Mouse (Mus musculus): Measurements from ENCODE around the gene Nfyb. TPM values are rescaled to one million over a fixed set of nuclear protein-coding genes. Genes with fewer than 3 reads are reported as not detected.
A peak's percentile ranks its signal among the peaks of the same experiment; 100 is the strongest.

Nfyb gene
- 35.9 and 38.5 TPM in 2 replicates for polyA plus RNA-seq (2015; fragmentation: Nextera tagmentation; extraction: Ambion mirVana)

GRCm38 (mm10) chr10:82763840-82764631 lies at the start of gene Nfyb:
Gene Nfyb, minus strand, starts transcription at chr10:82764144.
- ATAC-seq (ENCODE audit: low FRiP score): peak; percentile 95
- Histone ChIP-seq H3K9ac (replicated peaks) (peak within 1 kb of the TSS; percentile 97), H3K27me3 (replicated peaks) (no peaks in the 10 kb centered on the region), H3K9me3 (replicated peaks) (no peaks in the 10 kb centered on the region), H3K4me1 (peaks cover 40% of the 10 kb centered on the region), H3K4me3 (replicated peaks) (peak within 1 kb of the TSS; percentile 87), H3K4me2 (peak within 1 kb of the TSS; percentile 79), H3K27ac (replicated peaks) (peak within 1 kb of the TSS; percentile 99), H3K36me3 (peaks cover 11% of the 10 kb centered on the region; the same call in 1 of the 2 replicates)
- 1% methylated on average over 61 of the region's 68 CpGs for WGBS

GRCm38 (mm10) chr10:82811855-82812431 lies 48.0 kb upstream of the Nfyb start:
- Histone ChIP-seq H3K4me2 (peak overlapping the region; percentile 80), H3K27ac (replicated peaks) (no peak overlapping the region), H3K9me3 (replicated peaks) (no peaks in the 10 kb centered on the region), H3K4me3 (replicated peaks) (peak overlapping the region; percentile 51), H3K9ac (replicated peaks) (peak overlapping the region; percentile 41), H3K4me1 (peaks cover 11% of the 10 kb centered on the region; the same call in 1 of the 2 replicates), H3K36me3 (no peaks in the 10 kb centered on the region), H3K27me3 (replicated peaks) (no peaks in the 10 kb centered on the region)
- WGBS: 6% methylated on average over 37 of the region's 52 CpGs
- ATAC-seq (ENCODE audit: low FRiP score): peak; percentile 85

- H3K4me1 ChIP-seq: peaks cover 7% of the 10 kb centered on the region; the same call in 1 of the 2 replicates
- no peak for ATAC-seq (ENCODE audit: low FRiP score)
- H3K9ac ChIP-seq (replicated peaks): no peak overlapping the region
- no peak overlapping the region for H3K4me3 ChIP-seq (replicated peaks)
- H3K36me3 ChIP-seq: no peaks in the 10 kb centered on the region
- H3K27ac ChIP-seq (replicated peaks): no peak overlapping the region
- no peaks in the 10 kb centered on the region for H3K9me3 ChIP-seq (replicated peaks)
- H3K4me2 ChIP-seq: no peak overlapping the region
- H3K27me3 ChIP-seq (replicated peaks): no peaks in the 10 kb centered on the region
- 12% methylated on average over 3 of the region's 3 CpGs for WGBS
These were observed 45.4 kb upstream of the Nfyb start for GRCm38 (mm10) chr10:82809352-82809751.

- no peaks in the 10 kb centered on the region for H3K36me3 ChIP-seq
- ATAC-seq (ENCODE audit: low FRiP score): no peak
- no peaks in the 10 kb centered on the region for H3K27me3 ChIP-seq (replicated peaks)
- H3K9me3 ChIP-seq (replicated peaks): no peaks in the 10 kb centered on the region
- no peak overlapping the region for H3K27ac ChIP-seq (replicated peaks)
- 78% methylated on average over 8 of the region's 8 CpGs for WGBS
- H3K4me1 ChIP-seq: 0 out of 2 replicates have a peak, but pooled peaks cover 2% of the 10 kb centered on the region
- H3K4me2 ChIP-seq: no peak overlapping the region
- H3K9ac ChIP-seq (replicated peaks): no peak overlapping the region
- no peak overlapping the region for H3K4me3 ChIP-seq (replicated peaks)
These were observed 44.9 kb upstream of the Nfyb start for GRCm38 (mm10) chr10:82808891-82809290.

- Histone ChIP-seq H3K27ac (replicated peaks) (no peak overlapping the region), H3K36me3 (no peaks in the 10 kb centered on the region), H3K4me1 (0 out of 2 replicates have a peak, but pooled peaks cover 2% of the 10 kb centered on the region), H3K9ac (replicated peaks) (no peak overlapping the region), H3K27me3 (replicated peaks) (no peaks in the 10 kb centered on the region), H3K9me3 (replicated peaks) (no peaks in the 10 kb centered on the region), H3K4me3 (replicated peaks) (no peak overlapping the region), H3K4me2 (no peak overlapping the region)
- no peak for ATAC-seq (ENCODE audit: low FRiP score)
- WGBS: 57% methylated on average over 6 of the region's 6 CpGs
These were observed 44.2 kb upstream of the Nfyb start for GRCm38 (mm10) chr10:82808155-82808554.

GRCm38 (mm10) chr10:82807238-82807637 lies 43.3 kb upstream of the Nfyb start:
- no peak overlapping the region for H3K4me2 ChIP-seq
- no peaks in the 10 kb centered on the region for H3K36me3 ChIP-seq
- no peak overlapping the region for H3K9ac ChIP-seq (replicated peaks)
- no peaks in the 10 kb centered on the region for H3K9me3 ChIP-seq (replicated peaks)
- ATAC-seq (ENCODE audit: low FRiP score): no peak
- H3K27me3 ChIP-seq (replicated peaks): no peaks in the 10 kb centered on the region
- H3K27ac ChIP-seq (replicated peaks): no peak overlapping the region
- H3K4me3 ChIP-seq (replicated peaks): no peak overlapping the region
- 0 out of 2 replicates have a peak, but pooled peaks cover 2% of the 10 kb centered on the region for H3K4me1 ChIP-seq
- 68% methylated on average over 7 of the region's 7 CpGs for WGBS

- Histone ChIP-seq H3K27ac (replicated peaks) (no peak overlapping the region), H3K9ac (replicated peaks) (no peak overlapping the region), H3K4me3 (replicated peaks) (no peak overlapping the region), H3K4me1 (no peaks in the 10 kb centered on the region), H3K27me3 (replicated peaks) (no peaks in the 10 kb centered on the region), H3K9me3 (replicated peaks) (no peaks in the 10 kb centered on the region), H3K36me3 (no peaks in the 10 kb centered on the region), H3K4me2 (no peak overlapping the region)
- WGBS: 86% methylated on average over 8 of the region's 8 CpGs
- ATAC-seq (ENCODE audit: low FRiP score): no peak
These were observed 42.5 kb upstream of the Nfyb start for GRCm38 (mm10) chr10:82806414-82806813.

- 83% methylated on average over 6 of the region's 6 CpGs for WGBS
- H3K9ac ChIP-seq (replicated peaks): no peak overlapping the region
- no peak overlapping the region for H3K27ac ChIP-seq (replicated peaks)
These were observed 41.2 kb upstream of the Nfyb start for GRCm38 (mm10) chr10:82805111-82805510.

GRCm38 (mm10) chr10:82804396-82804795 lies 40.5 kb upstream of the Nfyb start:
- no peak overlapping the region for H3K4me3 ChIP-seq (replicated peaks)
- WGBS: 40% methylated on average over 3 of the region's 3 CpGs

More at GRCm38 (mm10) chr10:82805111-82805510, 41.2 kb upstream of the Nfyb start:
- Histone ChIP-seq H3K4me1 (no peaks in the 10 kb centered on the region), H3K4me2 (no peak overlapping the region), H3K36me3 (no peaks in the 10 kb centered on the region), H3K4me3 (replicated peaks) (no peak overlapping the region), H3K27me3 (replicated peaks) (no peaks in the 10 kb centered on the region), H3K9me3 (replicated peaks) (no peaks in the 10 kb centered on the region)
- ATAC-seq (ENCODE audit: low FRiP score): no peak

GRCm38 (mm10) chr10:82800094-82800493 lies 36.1 kb upstream of the Nfyb start:
- no peak overlapping the region for H3K27ac ChIP-seq (replicated peaks)
- H3K9ac ChIP-seq (replicated peaks): no peak overlapping the region
- no peak for ATAC-seq (ENCODE audit: low FRiP score)
- no peaks in the 10 kb centered on the region for H3K36me3 ChIP-seq
- peaks cover 5% of the 10 kb centered on the region for H3K4me1 ChIP-seq
- 86% methylated on average over 5 of the region's 5 CpGs for WGBS
- H3K9me3 ChIP-seq (replicated peaks): no peaks in the 10 kb centered on the region
- H3K27me3 ChIP-seq (replicated peaks): no peaks in the 10 kb centered on the region
- no peak overlapping the region for H3K4me3 ChIP-seq (replicated peaks)
- H3K4me2 ChIP-seq: no peak overlapping the region

More at GRCm38 (mm10) chr10:82804396-82804795, 40.5 kb upstream of the Nfyb start:
- Histone ChIP-seq H3K4me1 (no peaks in the 10 kb centered on the region), H3K9me3 (replicated peaks) (no peaks in the 10 kb centered on the region), H3K27me3 (replicated peaks) (no peaks in the 10 kb centered on the region), H3K9ac (replicated peaks) (no peak overlapping the region), H3K27ac (replicated peaks) (no peak overlapping the region), H3K4me2 (no peak overlapping the region), H3K36me3 (no peaks in the 10 kb centered on the region)
- no peak for ATAC-seq (ENCODE audit: low FRiP score)

- H3K27me3 ChIP-seq (replicated peaks): no peaks in the 10 kb centered on the region
- peaks cover 6% of the 10 kb centered on the region for H3K4me1 ChIP-seq
- WGBS: 64% methylated on average over 11 of the region's 11 CpGs
- H3K9me3 ChIP-seq (replicated peaks): no peaks in the 10 kb centered on the region
- ATAC-seq (ENCODE audit: low FRiP score): no peak
- no peak overlapping the region for H3K4me2 ChIP-seq
- no peak overlapping the region for H3K4me3 ChIP-seq (replicated peaks)
- H3K27ac ChIP-seq (replicated peaks): no peak overlapping the region
- no peaks in the 10 kb centered on the region for H3K36me3 ChIP-seq
- H3K9ac ChIP-seq (replicated peaks): no peak overlapping the region
These were observed 34.5 kb upstream of the Nfyb start for GRCm38 (mm10) chr10:82798312-82798933.

All from neural tube, embryonic 15.5 days (tissue).